Mouse (Mus musculus): Measurements from ENCODE around the gene Per3. TPM values are rescaled to one million over a fixed set of nuclear protein-coding genes. Genes with fewer than 3 reads are reported as not detected.

The Per3 gene
- polyA plus RNA-seq, 1 experiment from 2014 or later = 4.1 TPM

DNA sequence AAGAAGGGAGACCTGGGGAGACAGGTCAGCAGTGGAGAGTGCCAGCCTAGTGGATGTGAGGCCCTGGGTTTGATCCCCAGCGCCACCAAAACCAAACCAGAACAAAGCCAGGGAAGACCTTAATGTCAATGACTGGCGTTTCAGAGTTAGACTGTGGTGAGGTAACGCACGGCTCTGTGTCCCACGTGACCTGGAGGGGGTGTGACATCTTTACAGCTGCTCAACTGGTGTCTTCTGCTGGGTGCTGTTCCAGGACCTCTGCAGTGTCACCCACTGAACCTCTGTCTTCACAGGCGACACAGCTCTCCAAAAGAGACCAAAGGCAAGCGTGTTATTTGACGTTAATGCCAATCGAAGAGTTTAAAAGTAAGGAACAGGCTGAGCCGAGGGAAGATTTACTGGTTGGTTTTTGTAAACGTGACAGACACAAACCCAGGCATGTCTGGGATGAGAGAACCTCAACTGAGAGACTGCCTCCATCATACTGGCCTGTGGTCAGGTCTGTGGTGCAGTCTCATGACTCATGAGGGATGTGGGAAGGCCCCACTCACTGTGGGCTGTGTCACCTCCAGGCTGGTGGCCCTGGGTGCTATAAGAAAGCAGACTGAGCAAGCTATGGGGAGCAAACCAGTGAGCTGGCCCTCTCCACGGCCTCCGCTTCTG lies 38.7 kb downstream of the Per3 start:
- Histone ChIP-seq H3K36me3 (ENCODE audit: control insufficient read depth, insufficient read depth, low read length) (peaks cover 4% of the 10 kb centered on the region; the same call in 1 of the 2 replicates), H3K27me3 (replicated peaks; ENCODE audit: control insufficient read depth, insufficient read depth, low read length) (no peaks in the 10 kb centered on the region), H3K4me3 (ENCODE audit: low read length) (no peak overlapping the region), H3K27ac (ENCODE audit: low read depth, low read length) (no peak overlapping the region), H3K9ac (ENCODE audit: low read depth, low read length) (no peak overlapping the region), H3K4me1 (ENCODE audit: control insufficient read depth, insufficient read depth, low read depth, low read length) (no peaks in the 10 kb centered on the region), H3K9me3 (ENCODE audit: control insufficient read depth, low read length) (no peaks in the 10 kb centered on the region), H3K4me2 (ENCODE audit: low read length) (no peak overlapping the region)
- ATAC-seq = no peak
- WGBS = 94% methylated on average over 13 of the region's 13 CpGs

DNA sequence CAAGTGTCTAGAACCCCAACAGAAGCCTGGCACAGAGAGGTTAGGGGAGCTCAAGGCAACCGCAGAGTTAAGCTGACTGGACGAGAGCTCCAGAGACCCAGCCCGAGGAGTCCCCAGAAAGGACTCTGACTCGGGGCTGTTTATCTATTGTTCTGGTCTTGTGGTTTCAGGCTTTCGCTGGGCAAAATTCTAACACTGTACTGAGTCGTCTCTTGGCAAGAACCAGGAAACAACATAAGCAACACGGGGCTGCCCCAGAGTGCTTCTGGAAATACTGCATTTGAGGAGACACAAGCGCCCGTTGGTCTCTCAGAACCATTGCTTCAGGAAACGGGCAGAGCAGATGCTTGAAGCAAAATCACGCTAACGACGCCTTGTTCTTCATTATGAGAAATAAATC lies 43.1 kb downstream of the Per3 start:
- no peaks in the 10 kb centered on the region for H3K36me3 ChIP-seq (ENCODE audit: control insufficient read depth, insufficient read depth, low read length)
- 72% methylated on average over 13 of the region's 13 CpGs for WGBS
- H3K27me3 ChIP-seq (replicated peaks; ENCODE audit: control insufficient read depth, insufficient read depth, low read length) = no peaks in the 10 kb centered on the region
- H3K4me2 ChIP-seq (ENCODE audit: low read length) = no peak overlapping the region
- H3K27ac ChIP-seq (ENCODE audit: low read depth, low read length) = no peak overlapping the region
- H3K4me1 ChIP-seq (ENCODE audit: control insufficient read depth, insufficient read depth, low read depth, low read length) = no peaks in the 10 kb centered on the region
- ATAC-seq = no peak
- no peak overlapping the region for H3K9ac ChIP-seq (ENCODE audit: low read depth, low read length)
- H3K4me3 ChIP-seq (ENCODE audit: low read length) = no peak overlapping the region
- H3K9me3 ChIP-seq (ENCODE audit: control insufficient read depth, low read length) = no peaks in the 10 kb centered on the region

DNA sequence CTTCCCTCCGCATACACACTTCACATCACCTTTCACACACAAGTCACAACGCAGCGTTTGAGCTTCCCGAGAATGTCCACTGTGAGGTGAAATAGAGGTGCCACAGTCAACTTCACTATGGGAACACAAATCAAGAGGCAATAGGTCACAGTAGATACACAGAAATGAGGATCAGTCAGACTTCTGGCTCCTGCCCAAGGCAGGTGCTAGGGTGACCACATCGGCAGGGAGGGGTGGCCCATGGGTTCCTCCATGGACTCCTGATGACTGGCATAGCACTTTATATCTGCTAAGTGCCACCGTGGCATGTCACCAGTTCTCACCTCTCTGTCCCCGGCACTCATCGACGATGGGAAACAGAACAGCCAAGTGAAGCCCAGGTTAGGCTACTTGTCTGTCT lies 45.8 kb downstream of the Per3 start:
- H3K4me1 ChIP-seq (ENCODE audit: control insufficient read depth, insufficient read depth, low read depth, low read length) = no peaks in the 10 kb centered on the region
- no peaks in the 10 kb centered on the region for H3K36me3 ChIP-seq (ENCODE audit: control insufficient read depth, insufficient read depth, low read length)
- WGBS = 96% methylated on average over 9 of the region's 9 CpGs
- H3K27me3 ChIP-seq (replicated peaks; ENCODE audit: control insufficient read depth, insufficient read depth, low read length) = no peaks in the 10 kb centered on the region
- H3K9me3 ChIP-seq (ENCODE audit: control insufficient read depth, low read length) = no peaks in the 10 kb centered on the region
- no peak overlapping the region for H3K4me3 ChIP-seq (ENCODE audit: low read length)
- no peak overlapping the region for H3K4me2 ChIP-seq (ENCODE audit: low read length)
- no peak overlapping the region for H3K9ac ChIP-seq (ENCODE audit: low read depth, low read length)
- H3K27ac ChIP-seq (ENCODE audit: low read depth, low read length) = no peak overlapping the region
- no peak for ATAC-seq

- H3K4me2 ChIP-seq (ENCODE audit: low read length) = no peak within 1 kb of the TSS
- 95% methylated on average over 7 of the region's 7 CpGs for WGBS
- H3K4me3 ChIP-seq (ENCODE audit: low read length) = no peak within 1 kb of the TSS
- no peaks in the 10 kb centered on the region for H3K9me3 ChIP-seq (ENCODE audit: control insufficient read depth, low read length)
- no peak within 1 kb of the TSS for H3K9ac ChIP-seq (ENCODE audit: low read depth, low read length)
- no peaks in the 10 kb centered on the region for H3K4me1 ChIP-seq (ENCODE audit: control insufficient read depth, insufficient read depth, low read depth, low read length)
- no peaks in the 10 kb centered on the region for H3K27me3 ChIP-seq (replicated peaks; ENCODE audit: control insufficient read depth, insufficient read depth, low read length)
- no peak within 1 kb of the TSS for H3K27ac ChIP-seq (ENCODE audit: low read depth, low read length)
- ATAC-seq = no peak
- no peaks in the 10 kb centered on the region for H3K36me3 ChIP-seq (ENCODE audit: control insufficient read depth, insufficient read depth, low read length)
Measured at GRCm38 (mm10) chr4:150996797-150997196, 47.7 kb downstream of the Per3 start, which contains the start of gene Uts2. Gene Uts2 (plus strand): TSS chr4:150997097.

- Histone ChIP-seq H3K9me3 (ENCODE audit: control insufficient read depth, low read length) (no peaks in the 10 kb centered on the region), H3K27me3 (replicated peaks; ENCODE audit: control insufficient read depth, insufficient read depth, low read length) (no peaks in the 10 kb centered on the region), H3K36me3 (ENCODE audit: control insufficient read depth, insufficient read depth, low read length) (no peaks in the 10 kb centered on the region), H3K9ac (ENCODE audit: low read depth, low read length) (no peak overlapping the region), H3K27ac (ENCODE audit: low read depth, low read length) (no peak overlapping the region), H3K4me1 (ENCODE audit: control insufficient read depth, insufficient read depth, low read depth, low read length) (no peaks in the 10 kb centered on the region), H3K4me2 (ENCODE audit: low read length) (no peak overlapping the region), H3K4me3 (ENCODE audit: low read length) (no peak overlapping the region)
- 52% methylated on average over 6 of the region's 6 CpGs for WGBS
- ATAC-seq = no peak
Measured at GRCm38 (mm10) chr4:150990148-150990547, 54.3 kb downstream of the Per3 start.

- no peaks in the 10 kb centered on the region for H3K27me3 ChIP-seq (replicated peaks; ENCODE audit: control insufficient read depth, insufficient read depth, low read length)
- no peaks in the 10 kb centered on the region for H3K4me1 ChIP-seq (ENCODE audit: control insufficient read depth, insufficient read depth, low read depth, low read length)
- H3K4me3 ChIP-seq (ENCODE audit: low read length) = no peak overlapping the region
- no peak overlapping the region for H3K9ac ChIP-seq (ENCODE audit: low read depth, low read length)
- H3K9me3 ChIP-seq (ENCODE audit: control insufficient read depth, low read length) = no peaks in the 10 kb centered on the region
- no peak overlapping the region for H3K4me2 ChIP-seq (ENCODE audit: low read length)
- no peak for ATAC-seq
- H3K36me3 ChIP-seq (ENCODE audit: control insufficient read depth, insufficient read depth, low read length) = no peaks in the 10 kb centered on the region
- 89% methylated on average over 5 of the region's 5 CpGs for WGBS
- H3K27ac ChIP-seq (ENCODE audit: low read depth, low read length) = no peak overlapping the region
Measured at GRCm38 (mm10) chr4:150980153-150980552, 64.3 kb downstream of the Per3 start.

DNA sequence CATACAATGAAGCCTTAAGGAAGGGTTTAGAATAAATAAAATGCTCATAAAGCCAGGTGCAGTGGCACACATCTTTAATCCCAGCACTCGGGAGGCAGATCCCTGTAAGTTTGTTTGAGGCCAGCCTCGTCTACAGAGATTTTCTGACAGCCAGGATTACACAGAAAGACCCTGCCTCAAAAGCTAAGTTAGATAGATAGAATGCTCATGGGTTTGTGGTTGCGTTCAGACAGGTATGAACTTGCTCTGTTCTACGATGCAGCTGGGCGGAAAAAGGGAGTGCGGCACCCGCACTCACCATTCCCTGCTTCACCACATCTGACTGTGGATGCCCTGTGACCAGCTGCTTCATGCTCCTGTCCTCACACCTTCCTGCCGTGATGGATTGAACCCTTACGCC lies 65.0 kb downstream of the Per3 start:
- Histone ChIP-seq H3K27me3 (replicated peaks; ENCODE audit: control insufficient read depth, insufficient read depth, low read length) (no peaks in the 10 kb centered on the region), H3K36me3 (ENCODE audit: control insufficient read depth, insufficient read depth, low read length) (no peaks in the 10 kb centered on the region), H3K4me3 (ENCODE audit: low read length) (no peak overlapping the region), H3K4me1 (ENCODE audit: control insufficient read depth, insufficient read depth, low read depth, low read length) (no peaks in the 10 kb centered on the region), H3K27ac (ENCODE audit: low read depth, low read length) (no peak overlapping the region), H3K9me3 (ENCODE audit: control insufficient read depth, low read length) (no peaks in the 10 kb centered on the region), H3K9ac (ENCODE audit: low read depth, low read length) (no peak overlapping the region), H3K4me2 (ENCODE audit: low read length) (no peak overlapping the region)
- WGBS = 87% methylated on average over 9 of the region's 9 CpGs
- no peak for ATAC-seq

DNA sequence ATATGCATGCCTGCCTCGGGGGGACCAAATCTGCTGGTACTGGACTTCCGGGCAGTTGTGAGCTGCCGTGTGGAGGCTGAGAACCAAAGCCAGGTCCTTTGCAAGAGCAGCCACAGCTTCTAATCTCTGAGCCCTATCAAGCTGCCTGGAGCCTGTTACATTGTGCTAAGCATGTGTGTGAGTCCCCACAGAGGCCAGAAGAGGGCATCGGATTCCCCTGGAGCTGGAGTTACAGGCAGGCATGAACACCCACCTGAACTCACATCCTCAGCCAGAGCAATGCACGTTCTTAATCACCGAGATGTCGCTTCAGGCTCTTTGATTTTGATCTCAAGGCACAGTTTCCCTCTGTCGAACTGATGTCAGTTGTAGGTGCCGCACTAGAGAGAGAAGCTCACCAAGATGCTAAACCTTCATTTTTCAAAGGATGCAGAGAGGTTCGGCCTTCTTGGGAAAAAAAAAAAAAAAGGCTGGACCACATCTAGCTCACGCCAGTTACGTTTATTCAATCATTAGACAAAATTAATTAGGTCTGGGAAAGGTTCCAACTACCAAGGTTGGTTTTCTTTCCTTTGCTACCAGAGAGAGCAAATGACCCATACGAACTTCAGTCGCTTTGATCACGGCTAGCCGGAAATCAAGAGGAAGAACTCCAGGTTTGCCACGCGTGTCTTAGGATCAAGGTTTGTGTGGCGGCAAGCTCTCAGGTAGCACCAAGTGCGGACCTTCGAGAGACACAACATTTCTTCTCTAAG lies 66.1 kb downstream of the Per3 start:
- no peak overlapping the region for H3K9ac ChIP-seq (ENCODE audit: low read depth, low read length)
- 86% methylated on average over 21 of the region's 21 CpGs for WGBS
- no peak overlapping the region for H3K4me3 ChIP-seq (ENCODE audit: low read length)
- no peak overlapping the region for H3K27ac ChIP-seq (ENCODE audit: low read depth, low read length)
- H3K4me1 ChIP-seq (ENCODE audit: control insufficient read depth, insufficient read depth, low read depth, low read length) = no peaks in the 10 kb centered on the region
- H3K4me2 ChIP-seq (ENCODE audit: low read length) = no peak overlapping the region
- no peaks in the 10 kb centered on the region for H3K36me3 ChIP-seq (ENCODE audit: control insufficient read depth, insufficient read depth, low read length)
- ATAC-seq = no peak
- no peaks in the 10 kb centered on the region for H3K27me3 ChIP-seq (replicated peaks; ENCODE audit: control insufficient read depth, insufficient read depth, low read length)
- H3K9me3 ChIP-seq (ENCODE audit: control insufficient read depth, low read length) = no peaks in the 10 kb centered on the region

DNA sequence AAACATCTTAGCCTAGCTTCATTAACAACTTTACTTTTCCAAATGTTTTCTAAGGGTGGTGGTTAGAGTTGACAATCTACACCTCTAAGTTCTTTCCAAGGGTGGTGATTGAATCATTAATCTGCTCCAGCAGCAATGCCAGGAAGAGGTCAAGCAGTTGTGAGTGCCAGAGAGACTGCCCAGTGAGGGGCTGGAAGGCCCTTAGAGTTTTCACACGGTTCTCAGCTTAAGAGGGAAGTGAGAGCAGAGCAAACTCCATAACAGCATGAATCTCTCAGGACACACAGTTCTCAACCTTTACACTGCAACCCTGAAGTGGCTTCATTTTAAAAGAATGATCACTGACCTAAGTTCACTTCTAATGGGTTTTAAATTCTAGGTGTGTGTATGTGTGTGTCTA lies 69.3 kb downstream of the Per3 start:
- no peak overlapping the region for H3K4me3 ChIP-seq (ENCODE audit: low read length)
- WGBS = 39% methylated on average over 1 of the region's 1 CpGs
- no peaks in the 10 kb centered on the region for H3K27me3 ChIP-seq (replicated peaks; ENCODE audit: control insufficient read depth, insufficient read depth, low read length)
- H3K36me3 ChIP-seq (ENCODE audit: control insufficient read depth, insufficient read depth, low read length) = no peaks in the 10 kb centered on the region
- H3K4me2 ChIP-seq (ENCODE audit: low read length) = no peak overlapping the region
- no peaks in the 10 kb centered on the region for H3K9me3 ChIP-seq (ENCODE audit: control insufficient read depth, low read length)
- no peaks in the 10 kb centered on the region for H3K4me1 ChIP-seq (ENCODE audit: control insufficient read depth, insufficient read depth, low read depth, low read length)
- H3K9ac ChIP-seq (ENCODE audit: low read depth, low read length) = no peak overlapping the region
- no peak overlapping the region for H3K27ac ChIP-seq (ENCODE audit: low read depth, low read length)
- no peak for ATAC-seq

Measured in hindbrain, embryonic 16.5 days (tissue).